Mouse (Mus musculus) megakaryocyte, embryonic 14.5 days (primary cell): ENCODE data around the gene Smg9.

Experiments used
- FLI1 ChIP-seq: IDR thresholded peaks from 2 replicates; pipeline ENCODE4 v1.6.1; 2012; ENCODE audit warnings: low read length, inconsistent platforms, mixed read lengths
- GATA1 ChIP-seq: IDR thresholded peaks from 3 replicates; pipeline ENCODE4 v1.6.1; 2012; ENCODE audit warnings: mixed read lengths, low read length, inconsistent platforms, borderline replicate concordance

DNA sequence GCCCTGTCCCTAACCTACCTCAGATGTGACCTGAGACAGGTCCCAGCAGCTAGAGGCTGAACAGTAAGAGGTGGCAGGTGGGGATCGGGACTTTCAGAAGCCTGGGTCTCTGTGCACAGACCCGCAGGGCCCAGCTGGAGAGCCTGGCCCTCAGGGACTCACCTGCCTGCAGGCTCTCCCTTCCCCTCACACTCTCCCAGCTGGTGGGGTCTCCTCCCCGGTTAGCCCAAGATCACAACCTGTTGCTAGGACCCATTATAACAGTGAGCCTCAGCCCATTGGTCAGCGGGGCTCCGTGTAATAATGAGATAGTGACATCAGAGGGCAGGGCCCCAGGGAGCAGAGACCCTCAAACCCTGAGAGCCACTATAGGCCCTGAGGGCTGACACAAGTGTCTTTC is 35.9 kb downstream of the Smg9 start:
- no peak for TF ChIP-seq GATA1
- TF ChIP-seq FLI1: no peak
